8 mouse cellular contexts compared by ENCODE assay signal in the genomic region with DNA sequence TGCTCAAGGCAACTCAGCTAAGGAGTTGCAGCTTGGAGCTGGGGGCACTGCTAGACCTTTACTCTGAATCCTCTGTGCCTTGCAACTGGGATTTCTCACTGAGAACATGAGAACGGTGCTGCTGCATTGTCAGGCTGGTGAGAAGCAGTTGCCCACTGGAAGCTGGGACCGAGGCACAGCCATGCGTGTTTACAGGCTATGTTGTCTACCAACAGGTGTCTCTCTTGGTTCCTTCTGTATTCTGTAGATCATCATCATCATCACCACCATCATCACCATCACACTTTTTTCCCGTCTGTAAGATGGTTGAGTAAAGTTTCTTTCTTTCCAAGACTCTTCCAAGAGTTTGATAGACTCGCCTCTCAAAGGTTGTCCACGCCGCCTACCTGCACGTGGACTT. TPM values are rescaled to one million over a fixed set of nuclear protein-coding genes. Genes with fewer than 3 reads are reported as not detected.
DNase-seq lines count a peak whose midpoint lies in the region; ATAC-seq and TF ChIP-seq lines count a peak whose summit lies in the region.

A gene (plus strand): TSS at position 301 of the 400 bp plus-strand sequence.

- H3K4me1 ChIP-seq in spleen, adult 2 months (ENCODE audit: control insufficient read depth, insufficient read depth, insufficient read length), result no peaks in the 10 kb centered on the region
- peaks cover 11% of the 10 kb centered on the region for H3K4me1 ChIP-seq in forebrain, embryonic 10.5 days
- H3K4me1 ChIP-seq in limb, embryonic 15.5 days, result peaks cover 6% of the 10 kb centered on the region; the same call in 1 of the 2 replicates
- H3K4me1 ChIP-seq in stomach, embryonic 15.5 days, result no peaks in the 10 kb centered on the region

- TF ChIP-seq CTCF in spleen, adult 2 months (IDR thresholded peaks at IDR 0.05; ENCODE audit: extremely low read depth, insufficient read depth, insufficient read length, insufficient replicate concordance), result no peak

- no peak within 1 kb of the TSS for H3K9ac ChIP-seq in limb, embryonic 15.5 days
- H3K9ac ChIP-seq in stomach, embryonic 15.5 days, result no peak within 1 kb of the TSS

- no peak for DNase-seq in spleen, adult 2 months (ENCODE audit: low read depth in 1 of 2, low spot score in 2 of 2)
- no peak for DNase-seq in spleen, postnatal 36 days (ENCODE audit: low spot score in 2 of 2)
- no peak for DNase-seq in forebrain, embryonic 10.5 days (ENCODE audit: extremely low spot score, low spot score)
- DNase-seq in heart, postnatal 4 days, result no peak
- no peak for DNase-seq in spleen, postnatal 14 days (ENCODE audit: low spot score in 2 of 2)
- DNase-seq in kidney, postnatal 36 days, result no peak

- no peak for TF ChIP-seq POLR2A in spleen, adult 2 months (IDR thresholded peaks at IDR 0.05; ENCODE audit: low read depth, low read length)

- no peaks in the 10 kb centered on the region for H3K36me3 ChIP-seq in spleen, adult 2 months (ENCODE audit: control insufficient read depth, insufficient read depth, low read length)
- no peaks in the 10 kb centered on the region for H3K36me3 ChIP-seq in forebrain, embryonic 10.5 days (replicated peaks)
- H3K36me3 ChIP-seq in limb, embryonic 15.5 days, result no peaks in the 10 kb centered on the region
- no peaks in the 10 kb centered on the region for H3K36me3 ChIP-seq in stomach, embryonic 15.5 days

- H3K9me3 ChIP-seq in forebrain, embryonic 10.5 days, result no peaks in the 10 kb centered on the region
- no peaks in the 10 kb centered on the region for H3K9me3 ChIP-seq in limb, embryonic 15.5 days
- no peaks in the 10 kb centered on the region for H3K9me3 ChIP-seq in stomach, embryonic 15.5 days

- WGBS in spleen, adult 2 months, result 93% methylated on average over 8 of the region's 8 CpGs
- WGBS in forebrain, embryonic 10.5 days, result 94% methylated on average over 8 of the region's 8 CpGs
- 89% methylated on average over 8 of the region's 8 CpGs for WGBS in limb, embryonic 15.5 days
- 91% methylated on average over 8 of the region's 8 CpGs for WGBS in stomach, embryonic 15.5 days

- ATAC-seq in limb, embryonic 15.5 days (ENCODE audit: insufficient number of reproducible peaks, low FRiP score, low TSS enrichment, low read depth), result no peak
- ATAC-seq in stomach, embryonic 15.5 days (ENCODE audit: insufficient read depth, low FRiP score, low read depth), result no peak

- H3K4me2 ChIP-seq in limb, embryonic 15.5 days, result no peak within 1 kb of the TSS
- no peak within 1 kb of the TSS for H3K4me2 ChIP-seq in stomach, embryonic 15.5 days

- no peak within 1 kb of the TSS for H3K27ac ChIP-seq in spleen, adult 2 months (ENCODE audit: insufficient read depth, low read length)
- H3K27ac ChIP-seq in forebrain, embryonic 10.5 days, result no peak within 1 kb of the TSS
- H3K27ac ChIP-seq in limb, embryonic 15.5 days, result no peak within 1 kb of the TSS
- no peak within 1 kb of the TSS for H3K27ac ChIP-seq in stomach, embryonic 15.5 days

- no peak within 1 kb of the TSS for H3K4me3 ChIP-seq in spleen, adult 2 months (ENCODE audit: extremely low read depth, insufficient read depth, insufficient read length)
- no peak within 1 kb of the TSS for H3K4me3 ChIP-seq in forebrain, embryonic 10.5 days
- H3K4me3 ChIP-seq in limb, embryonic 15.5 days, result no peak within 1 kb of the TSS
- H3K4me3 ChIP-seq in stomach, embryonic 15.5 days (replicated peaks), result no peak within 1 kb of the TSS

- H3K27me3 ChIP-seq in spleen, adult 2 months (ENCODE audit: control insufficient read depth, insufficient read depth, low read length), result no peaks in the 10 kb centered on the region
- H3K27me3 ChIP-seq in forebrain, embryonic 10.5 days (ENCODE audit: poor library complexity, severe bottlenecking), result no peaks in the 10 kb centered on the region
- no peaks in the 10 kb centered on the region for H3K27me3 ChIP-seq in limb, embryonic 15.5 days
- H3K27me3 ChIP-seq in stomach, embryonic 15.5 days (replicated peaks), result no peaks in the 10 kb centered on the region

RNA-seq across cellular contexts. Expression of the gene that starts here (rescaled TPM):
- 48.0 and 54.2 TPM in 2 replicates for polyA plus RNA-seq in spleen, adult 2 months (2012; rRNA removed)
- 204 and 217 TPM in 2 replicates for polyA plus RNA-seq in forebrain, embryonic 10.5 days (2016; fragmentation: Nextera tagmentation; extraction: Ambion mirVana)
- total RNA-seq in heart, postnatal 4 days (2021), result 100 to 1,000 TPM; 213 to 221 TPM
- 315 and 328 TPM in 2 replicates for polyA plus RNA-seq in limb, embryonic 15.5 days (2015; fragmentation: Nextera tagmentation; extraction: Ambion mirVana)
- polyA plus RNA-seq in stomach, embryonic 15.5 days (2015; fragmentation: Nextera tagmentation; extraction: Ambion mirVana), result 231 and 236 TPM in 2 replicates
